Mouse (Mus musculus) embryonic facial prominence, embryonic 11.5 days (tissue): ENCODE measurements around the gene Chdh. TPM values are rescaled to one million over a fixed set of nuclear protein-coding genes. Genes with fewer than 3 reads are reported as not detected.

ENCODE experiments used
- ATAC-seq: fragments of 200-750 bp; cut with Nextera tagmentation; replicated peaks from 2 replicates; pipeline ENCODE4 v1.8.0; 2017; ENCODE audit warnings: low read depth; ENCODE audit not compliant: insufficient number of reproducible peaks, low FRiP score, low TSS enrichment
- DNase-seq: peaks from one replicate; pipeline ENCODE4 v3.0.0-alpha.2; 2015; ENCODE audit warnings: low spot score
- H3K27ac ChIP-seq: fragments of 300-500 bp; sonication (generic); replicated peaks from 2 replicates; pipeline ENCODE4 v1.5.1; 2014; ENCODE audit warnings: mild to moderate bottlenecking, low read depth, low read length, control low read depth
- H3K27me3 ChIP-seq: fragments of 300-500 bp; sonication (generic); 2 replicates; pipeline ENCODE4 v1.6.1; 2014; ENCODE audit warnings: mild to moderate bottlenecking, low read length, moderate library complexity, mixed read lengths; ENCODE audit not compliant: control insufficient read depth, insufficient read depth
- H3K36me3 ChIP-seq: fragments of 300-500 bp; sonication (generic); replicated peaks from 2 replicates; pipeline ENCODE4 v1.6.1; 2014; ENCODE audit warnings: low read depth, mild to moderate bottlenecking, low read length, moderate library complexity, mixed read lengths; ENCODE audit not compliant: control insufficient read depth, insufficient read depth
- H3K4me1 ChIP-seq: fragments of 300-500 bp; sonication (generic); 2 replicates; pipeline ENCODE4 v1.6.1; 2014; ENCODE audit warnings: low read length, mixed read lengths; ENCODE audit not compliant: control insufficient read depth, insufficient read depth
- H3K4me2 ChIP-seq: fragments of 300-500 bp; sonication (generic); 2 replicates; pipeline ENCODE4 v1.6.1; 2014; ENCODE audit warnings: low read depth, mild to moderate bottlenecking, control low read depth, low read length, moderate library complexity
- H3K4me3 ChIP-seq: fragments of 300-500 bp; sonication (generic); 2 replicates; pipeline ENCODE4 v1.5.1; 2014; ENCODE audit warnings: low read depth, low read length, control low read depth
- H3K9ac ChIP-seq: fragments of 300-500 bp; sonication (generic); replicated peaks from 2 replicates; pipeline ENCODE4 v1.6.1; 2014; ENCODE audit warnings: mild to moderate bottlenecking, control low read depth, low read length
- H3K9me3 ChIP-seq: fragments of 300-500 bp; sonication (generic); replicated peaks from 2 replicates; pipeline ENCODE4 v1.6.1; 2016; ENCODE audit warnings: mild to moderate bottlenecking, low read length, inconsistent platforms, mixed read lengths; ENCODE audit not compliant: control insufficient read depth
- WGBS: fragments of 180-500 bp; shearing (Covaris S2); extraction: QIAGEN DNeasy Blood & Tissue Kit; methylation state at CpG from one replicate; pipeline ENCODE4 v1.1.7; 2014; 5-methylcytosine and 5-hydroxymethylcytosine counted together
- polyA plus RNA-seq: library from polyadenylated mRNA; unstranded; fragments of >200 nt; fragmentation: Nextera tagmentation; extraction: Ambion mirVana; gene quantifications from 2 replicates; pipeline ENCODE4 v1.2.1, GENCODE M21; 2014

The Chdh gene
- polyA plus RNA-seq, 1 experiment from 2014 or later: not detected

- H3K4me2 ChIP-seq: no peak overlapping the region
- no peaks in the 10 kb centered on the region for H3K27me3 ChIP-seq
- no peak overlapping the region for H3K4me3 ChIP-seq
- H3K9me3 ChIP-seq: no peaks in the 10 kb centered on the region
- H3K27ac ChIP-seq: no peak overlapping the region
- H3K36me3 ChIP-seq: peaks cover 9% of the 10 kb centered on the region
- no peaks in the 10 kb centered on the region for H3K4me1 ChIP-seq
- DNase-seq (no peak), ATAC-seq (no peak)
- 95% methylated on average over 10 of the region's 10 CpGs for WGBS
- H3K9ac ChIP-seq: no peak overlapping the region
These were observed 28.2 kb upstream of the Chdh start for GRCm38 (mm10) chr14:29980447-29981205.

- DNase-seq: no peak
- Histone ChIP-seq H3K4me3 (no peak overlapping the region), H3K4me2 (no peak overlapping the region), H3K36me3 (peaks cover 21% of the 10 kb centered on the region), H3K9me3 (no peaks in the 10 kb centered on the region), H3K27me3 (no peaks in the 10 kb centered on the region), H3K4me1 (no peaks in the 10 kb centered on the region), H3K9ac (no peak overlapping the region), H3K27ac (no peak overlapping the region)
- no peak for ATAC-seq
- WGBS: 91% methylated on average over 4 of the region's 4 CpGs
These were observed 22.7 kb upstream of the Chdh start for GRCm38 (mm10) chr14:29986096-29986495.

- Histone ChIP-seq H3K4me3 (no peak overlapping the region), H3K36me3 (peaks cover 21% of the 10 kb centered on the region), H3K27me3 (no peaks in the 10 kb centered on the region), H3K4me1 (no peaks in the 10 kb centered on the region), H3K9ac (no peak overlapping the region), H3K27ac (no peak overlapping the region), H3K4me2 (no peak overlapping the region), H3K9me3 (no peaks in the 10 kb centered on the region)
- DNase-seq (no peak), ATAC-seq (no peak)
- 95% methylated on average over 6 of the region's 6 CpGs for WGBS
These were observed 21.5 kb upstream of the Chdh start for GRCm38 (mm10) chr14:29987276-29987675.

DNA sequence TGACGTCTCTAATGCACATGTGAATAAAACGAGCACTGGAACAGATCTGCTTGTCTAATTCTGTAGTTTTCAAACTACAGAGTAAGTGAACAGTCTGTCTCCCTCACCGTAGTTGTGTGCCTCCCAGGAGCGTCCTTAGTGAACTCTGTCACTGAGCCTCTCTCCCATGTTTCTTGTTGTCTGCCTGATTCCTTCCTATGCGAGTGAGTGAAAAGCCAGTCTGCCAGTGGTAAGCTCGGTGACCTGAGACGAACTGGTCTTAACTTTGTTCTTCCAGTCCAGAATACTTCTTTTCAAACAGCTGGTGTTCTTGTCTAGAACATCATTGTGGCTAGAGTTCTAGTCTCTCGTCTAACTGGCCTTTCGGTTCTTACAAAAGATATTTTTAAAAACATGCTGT lies 21.1 kb upstream of the Chdh start:
- ATAC-seq (no peak), DNase-seq (no peak)
- Histone ChIP-seq H3K27me3 (no peaks in the 10 kb centered on the region), H3K4me1 (no peaks in the 10 kb centered on the region), H3K27ac (no peak overlapping the region), H3K36me3 (peaks cover 21% of the 10 kb centered on the region), H3K4me2 (no peak overlapping the region), H3K9ac (no peak overlapping the region), H3K9me3 (no peaks in the 10 kb centered on the region), H3K4me3 (no peak overlapping the region)
- WGBS: 95% methylated on average over 9 of the region's 9 CpGs

GRCm38 (mm10) chr14:29988337-29988736 lies 20.5 kb upstream of the Chdh start:
- Histone ChIP-seq H3K27ac (no peak overlapping the region), H3K9ac (no peak overlapping the region), H3K4me2 (no peak overlapping the region), H3K36me3 (peaks cover 22% of the 10 kb centered on the region), H3K27me3 (no peaks in the 10 kb centered on the region), H3K4me1 (no peaks in the 10 kb centered on the region), H3K9me3 (no peaks in the 10 kb centered on the region), H3K4me3 (no peak overlapping the region)
- WGBS: 95% methylated on average over 4 of the region's 4 CpGs
- ATAC-seq: no peak
- DNase-seq: no peak

GRCm38 (mm10) chr14:29994976-29995375 lies 13.8 kb upstream of the Chdh start:
- ATAC-seq (no peak), DNase-seq (peak; percentile 85)
- no peaks in the 10 kb centered on the region for H3K9me3 ChIP-seq
- H3K4me1 ChIP-seq: no peaks in the 10 kb centered on the region
- peaks cover 18% of the 10 kb centered on the region for H3K36me3 ChIP-seq
- no peak overlapping the region for H3K9ac ChIP-seq
- no peak overlapping the region for H3K4me2 ChIP-seq
- no peak overlapping the region for H3K4me3 ChIP-seq
- H3K27ac ChIP-seq: no peak overlapping the region
- WGBS: 39% methylated on average over 4 of the region's 4 CpGs
- no peaks in the 10 kb centered on the region for H3K27me3 ChIP-seq

- DNase-seq: no peak
- Histone ChIP-seq H3K27me3 (no peaks in the 10 kb centered on the region), H3K4me3 (no peak overlapping the region), H3K4me1 (no peaks in the 10 kb centered on the region), H3K9me3 (no peaks in the 10 kb centered on the region), H3K9ac (no peak overlapping the region), H3K36me3 (peaks cover 12% of the 10 kb centered on the region), H3K4me2 (no peak overlapping the region), H3K27ac (no peak overlapping the region)
- ATAC-seq: no peak
- WGBS: 91% methylated on average over 11 of the region's 11 CpGs
These were observed 12.6 kb upstream of the Chdh start for GRCm38 (mm10) chr14:29996000-29996751.

DNA sequence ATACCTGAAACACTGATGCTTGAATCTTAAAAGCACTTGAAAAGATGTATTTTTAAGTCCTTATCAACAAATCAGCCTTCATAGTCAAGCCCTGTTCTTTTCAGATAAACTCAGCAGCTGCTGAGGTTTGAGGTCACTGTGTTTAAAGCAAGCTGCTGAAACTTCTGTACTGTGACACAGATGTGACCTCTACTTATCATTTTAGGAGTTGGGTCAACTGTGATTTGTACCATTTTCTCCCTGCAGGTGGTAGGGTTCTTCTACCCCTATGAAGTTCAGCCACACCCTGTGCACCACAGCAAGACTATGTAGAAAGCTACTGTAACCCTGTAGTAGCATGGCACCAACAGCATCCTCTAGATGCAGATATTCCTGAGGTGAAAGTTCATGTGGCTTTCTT lies 11.5 kb upstream of the Chdh start:
- Histone ChIP-seq H3K27ac (no peak overlapping the region), H3K4me2 (no peak overlapping the region), H3K4me1 (no peaks in the 10 kb centered on the region), H3K9ac (no peak overlapping the region), H3K4me3 (no peak overlapping the region), H3K9me3 (no peaks in the 10 kb centered on the region), H3K27me3 (no peaks in the 10 kb centered on the region), H3K36me3 (peaks cover 12% of the 10 kb centered on the region)
- no peak for DNase-seq
- no peak for ATAC-seq
